Mouse (Mus musculus): ENCODE results near the gene Sfi1.
"Not testable (repeated sequence)": the region's sequence is repeated elsewhere in the genome, so short reads cannot be mapped to it uniquely, and the experiment has no call there.

Sfi1 gene

GRCm38 (mm10) chr11:3173425-3174318, 19.6 kb downstream of the Sfi1 start:
- in situ Hi-C loops (cut with MboI), result not testable (repeated sequence)

- in situ Hi-C loops (cut with MboI), result not testable (repeated sequence)
Observed at GRCm38 (mm10) chr11:3172526-3172925, 20.7 kb downstream of the Sfi1 start.

GRCm38 (mm10) chr11:3171931-3172330, 21.3 kb downstream of the Sfi1 start:
- in situ Hi-C loops (cut with MboI), result not testable (repeated sequence)

- in situ Hi-C loops (cut with MboI), result not testable (repeated sequence)
Observed at GRCm38 (mm10) chr11:3169042-3169441, 24.2 kb downstream of the Sfi1 start.

GRCm38 (mm10) chr11:3167571-3168001, 25.7 kb downstream of the Sfi1 start:
- in situ Hi-C loops (cut with MboI), result not testable (repeated sequence)

- in situ Hi-C loops (cut with MboI), result not testable (repeated sequence)
Observed at GRCm38 (mm10) chr11:3167129-3167528, 26.1 kb downstream of the Sfi1 start.

GRCm38 (mm10) chr11:3166321-3166720, 26.9 kb downstream of the Sfi1 start:
- in situ Hi-C loops (cut with MboI), result not testable (repeated sequence)

GRCm38 (mm10) chr11:3165210-3165782, 28.0 kb downstream of the Sfi1 start:
- in situ Hi-C loops (cut with MboI), result not testable (repeated sequence)

- in situ Hi-C loops (cut with MboI), result not testable (repeated sequence)
Observed at GRCm38 (mm10) chr11:3163661-3164060, 29.6 kb downstream of the Sfi1 start.

GRCm38 (mm10) chr11:3163122-3163521, 30.1 kb downstream of the Sfi1 start:
- in situ Hi-C loops (cut with MboI), result not testable (repeated sequence)

- in situ Hi-C loops (cut with MboI), result not testable (repeated sequence)
Observed at GRCm38 (mm10) chr11:3162236-3162897, 30.9 kb downstream of the Sfi1 start.

- in situ Hi-C loops (cut with MboI), result not testable (repeated sequence)
Observed at GRCm38 (mm10) chr11:3161370-3161769, 31.9 kb downstream of the Sfi1 start.

- in situ Hi-C loops (cut with MboI), result not testable (repeated sequence)
Observed at GRCm38 (mm10) chr11:3158800-3159199, 34.5 kb downstream of the Sfi1 start.

GRCm38 (mm10) chr11:3157996-3158395, 35.3 kb downstream of the Sfi1 start:
- in situ Hi-C loops (cut with MboI), result not testable (repeated sequence)

GRCm38 (mm10) chr11:3156991-3157390, 36.3 kb downstream of the Sfi1 start:
- in situ Hi-C loops (cut with MboI), result not testable (repeated sequence)

- in situ Hi-C loops (cut with MboI), result not testable (repeated sequence)
Observed at GRCm38 (mm10) chr11:3153666-3154397, 39.4 kb downstream of the Sfi1 start.

- in situ Hi-C loops (cut with MboI), result not testable (repeated sequence)
Observed at GRCm38 (mm10) chr11:3151358-3151757, 41.9 kb downstream of the Sfi1 start.

- in situ Hi-C loops (cut with MboI), result not testable (repeated sequence)
Observed at GRCm38 (mm10) chr11:3150677-3151003, 42.6 kb downstream of the Sfi1 start.

- in situ Hi-C loops (cut with MboI), result not testable (repeated sequence)
Observed at GRCm38 (mm10) chr11:3150003-3150676, 43.1 kb downstream of the Sfi1 start.

GRCm38 (mm10) chr11:3149471-3149870, 43.8 kb downstream of the Sfi1 start:
- in situ Hi-C loops (cut with MboI), result not testable (repeated sequence)

GRCm38 (mm10) chr11:3146806-3147205, 46.5 kb downstream of the Sfi1 start:
- in situ Hi-C loops (cut with MboI), result not testable (repeated sequence)
